Mouse (Mus musculus) C2C12 (cell line): Measurements from ENCODE around the gene Unc5cl.

ENCODE experiments used
- MAX ChIP-seq: IDR thresholded peaks from one replicate; pipeline ENCODE4 v1.6.1; 2011; ENCODE audit warnings: mild to moderate bottlenecking, control low read depth
- USF1 ChIP-seq: IDR thresholded peaks from one replicate; pipeline ENCODE4 v1.6.1; 2011; ENCODE audit warnings: low read depth, mild to moderate bottlenecking, control low read depth, moderate library complexity

- TF ChIP-seq USF1 (no peak), MAX (no peak)
These were observed 25.3 kb downstream of the Unc5cl start for GRCm38 (mm10) chr17:48479952-48480351.
